Comparison of ENCODE assay signal across 23 mouse cellular contexts in genomic region chr2:102024483-102024882, GRCm38 (mm10).
DNase-seq lines count a peak whose midpoint lies in the region; ATAC-seq and TF ChIP-seq lines count a peak whose summit lies in the region.
"Had no signal": no experiment of that assay in that cellular context is flagged by ENCODE, and none has a peak within 500 bp of the region (broad histone marks: within the 10 kb centered on the region; RNA-seq: fewer than 3 reads in every experiment).

No protein-coding gene starts in this region.

- peaks cover 27% of the 10 kb centered on the region for H3K4me1 ChIP-seq in forebrain, embryonic 10.5 days
- no peaks in the 10 kb centered on the region for H3K4me1 ChIP-seq in forebrain, postnatal 0 days (ENCODE audit: insufficient read depth)
- peaks cover 32% of the 10 kb centered on the region for H3K4me1 ChIP-seq in forebrain, embryonic 15.5 days
- H3K4me1 ChIP-seq in hindbrain, embryonic 16.5 days (ENCODE audit: control insufficient read depth, insufficient read depth, low read depth, low read length), result peaks cover 8% of the 10 kb centered on the region
- H3K4me1 ChIP-seq: liver, embryonic 12.5 days had no signal

- H3K27ac ChIP-seq in forebrain, embryonic 10.5 days, result peak overlapping the region; percentile 48; the same call in 1 of the 2 replicates
- no peak overlapping the region for H3K27ac ChIP-seq in forebrain, postnatal 0 days (ENCODE audit: low read depth, low read length)
- peak overlapping the region; percentile 62 for H3K27ac ChIP-seq in forebrain, embryonic 15.5 days (replicated peaks)
- no peak overlapping the region for H3K27ac ChIP-seq in hindbrain, embryonic 16.5 days (ENCODE audit: low read depth, low read length)
- H3K27ac ChIP-seq: embryonic facial prominence, embryonic 12.5 days; gastrocnemius, adult 2 months; intestine, embryonic 15.5 days; limb, embryonic 12.5 days; liver, embryonic 12.5 days; neural tube, embryonic 12.5 days had no signal

- no peak for DNase-seq in forebrain, embryonic 10.5 days (ENCODE audit: extremely low spot score, low spot score)
- no peak for DNase-seq in forebrain, postnatal 0 days
- peak; percentile 46 for DNase-seq in MN1 (ENCODE audit: low spot score)
- DNase-seq in adrenal gland, postnatal 36 days, result no peak
- DNase-seq in cerebellum, adult 11 months, result no peak
- DNase-seq in embryo, embryonic 9.5 days (ENCODE audit: extremely low spot score), result no peak
- DNase-seq: cerebellum, adult 18-20 months; cerebellum, postnatal 14 days; gastrocnemius, adult 2 months; heart, postnatal 36 days; kidney, adult 8-10 months; kidney, postnatal 10 days; lung, adult 18-20 months; lung, postnatal 10 days; thymus, adult 2 months had no signal

- no peak for ATAC-seq in forebrain, postnatal 0 days
- ATAC-seq in forebrain, embryonic 15.5 days (replicated peaks), result no peak; the same call in 1 of the 2 replicates
- ATAC-seq in hindbrain, embryonic 16.5 days, result 0 out of 2 replicates have a peak, but pooled peaks have one; percentile 30
- ATAC-seq: intestine, embryonic 15.5 days; liver, embryonic 12.5 days had no signal

- no peaks in the 10 kb centered on the region for H3K9me3 ChIP-seq in forebrain, embryonic 10.5 days
- no peaks in the 10 kb centered on the region for H3K9me3 ChIP-seq in forebrain, postnatal 0 days (ENCODE audit: low read length)
- no peaks in the 10 kb centered on the region for H3K9me3 ChIP-seq in forebrain, embryonic 15.5 days
- no peaks in the 10 kb centered on the region for H3K9me3 ChIP-seq in hindbrain, embryonic 16.5 days (ENCODE audit: control insufficient read depth, low read length)
- H3K9me3 ChIP-seq: embryonic facial prominence, embryonic 12.5 days; intestine, embryonic 15.5 days; limb, embryonic 12.5 days; liver, embryonic 12.5 days; neural tube, embryonic 12.5 days had no signal

- H3K9ac ChIP-seq in forebrain, postnatal 0 days, result no peak overlapping the region
- H3K9ac ChIP-seq in forebrain, embryonic 15.5 days (replicated peaks), result no peak overlapping the region
- no peak overlapping the region for H3K9ac ChIP-seq in hindbrain, embryonic 16.5 days (ENCODE audit: low read depth, low read length)
- H3K9ac ChIP-seq: embryonic facial prominence, embryonic 12.5 days; intestine, embryonic 15.5 days; limb, embryonic 12.5 days; liver, embryonic 12.5 days; neural tube, embryonic 12.5 days had no signal

- no peak overlapping the region for H3K4me2 ChIP-seq in forebrain, postnatal 0 days (ENCODE audit: low read depth)
- no peak overlapping the region for H3K4me2 ChIP-seq in forebrain, embryonic 15.5 days (replicated peaks)
- H3K4me2 ChIP-seq in hindbrain, embryonic 16.5 days (ENCODE audit: low read length), result no peak overlapping the region
- H3K4me2 ChIP-seq: embryonic facial prominence, embryonic 12.5 days; intestine, embryonic 15.5 days; limb, embryonic 12.5 days; liver, embryonic 12.5 days; midbrain, embryonic 11.5 days; neural tube, embryonic 12.5 days had no signal

- TF ChIP-seq CTCF in forebrain, postnatal 0 days (IDR thresholded peaks at IDR 0.05; ENCODE audit: low read depth), result no peak

- H3K36me3 ChIP-seq in forebrain, embryonic 10.5 days (replicated peaks), result peaks cover 3% of the 10 kb centered on the region; the same call in 1 of the 2 replicates
- H3K36me3 ChIP-seq in forebrain, postnatal 0 days (ENCODE audit: insufficient read depth), result no peaks in the 10 kb centered on the region
- no peaks in the 10 kb centered on the region for H3K36me3 ChIP-seq in forebrain, embryonic 15.5 days
- no peaks in the 10 kb centered on the region for H3K36me3 ChIP-seq in hindbrain, embryonic 16.5 days (ENCODE audit: control insufficient read depth, insufficient read depth, low read length)
- H3K36me3 ChIP-seq: embryonic facial prominence, embryonic 12.5 days; intestine, embryonic 15.5 days; liver, embryonic 12.5 days; neural tube, embryonic 12.5 days had no signal

- WGBS in forebrain, embryonic 10.5 days, result 96% methylated on average over 8 of the region's 8 CpGs
- WGBS in forebrain, postnatal 0 days, result 52% methylated on average over 8 of the region's 8 CpGs
- 42% methylated on average over 8 of the region's 8 CpGs for WGBS in forebrain, embryonic 15.5 days
- WGBS in hindbrain, embryonic 16.5 days, result 63% methylated on average over 8 of the region's 8 CpGs

- H3K4me3 ChIP-seq in forebrain, embryonic 10.5 days, result no peak overlapping the region
- no peak overlapping the region for H3K4me3 ChIP-seq in forebrain, postnatal 0 days (ENCODE audit: low read depth, low read length)
- no peak overlapping the region for H3K4me3 ChIP-seq in forebrain, embryonic 15.5 days
- H3K4me3 ChIP-seq in hindbrain, embryonic 16.5 days (ENCODE audit: low read length), result no peak overlapping the region
- H3K4me3 ChIP-seq: embryonic facial prominence, embryonic 12.5 days; gastrocnemius, adult 2 months; intestine, embryonic 15.5 days; limb, embryonic 12.5 days; liver, embryonic 12.5 days; neural tube, embryonic 12.5 days had no signal

- H3K27me3 ChIP-seq in forebrain, embryonic 10.5 days (ENCODE audit: poor library complexity, severe bottlenecking), result no peaks in the 10 kb centered on the region
- H3K27me3 ChIP-seq in forebrain, postnatal 0 days (ENCODE audit: insufficient read depth, low read length), result no peaks in the 10 kb centered on the region
- no peaks in the 10 kb centered on the region for H3K27me3 ChIP-seq in forebrain, embryonic 15.5 days
- H3K27me3 ChIP-seq in hindbrain, embryonic 16.5 days (replicated peaks; ENCODE audit: control insufficient read depth, insufficient read depth, low read length), result no peaks in the 10 kb centered on the region
- H3K27me3 ChIP-seq: embryonic facial prominence, embryonic 12.5 days; intestine, embryonic 15.5 days; limb, embryonic 12.5 days; liver, embryonic 12.5 days; neural tube, embryonic 12.5 days had no signal

Comparison
In these comparisons a context has a peak if more than half of its experiments do, and no peak if none do; other contexts are left out.
1. H3K27ac ChIP-seq: peak in forebrain, embryonic 10.5 days (single experiment) and forebrain, embryonic 15.5 days (single experiment); none in forebrain, postnatal 0 days (single experiment) and hindbrain, embryonic 16.5 days (single experiment).